Mouse (Mus musculus) embryonic facial prominence, embryonic 11.5 days (tissue): ENCODE data around the gene Gnl3. TPM values are rescaled to one million over a fixed set of nuclear protein-coding genes. Genes with fewer than 3 reads are reported as not detected.

Experiments used
- ATAC-seq: fragments of 200-750 bp; cut with Nextera tagmentation; replicated peaks from 2 replicates; pipeline ENCODE4 v1.8.0; 2017; ENCODE audit warnings: low read depth; ENCODE audit not compliant: insufficient number of reproducible peaks, low FRiP score, low TSS enrichment
- DNase-seq: peaks from one replicate; pipeline ENCODE4 v3.0.0-alpha.2; 2015; ENCODE audit warnings: low spot score
- H3K27ac ChIP-seq: fragments of 300-500 bp; sonication (generic); replicated peaks from 2 replicates; pipeline ENCODE4 v1.5.1; 2014; ENCODE audit warnings: mild to moderate bottlenecking, low read depth, low read length, control low read depth
- H3K27me3 ChIP-seq: fragments of 300-500 bp; sonication (generic); 2 replicates; pipeline ENCODE4 v1.6.1; 2014; ENCODE audit warnings: mild to moderate bottlenecking, low read length, moderate library complexity, mixed read lengths; ENCODE audit not compliant: control insufficient read depth, insufficient read depth
- H3K36me3 ChIP-seq: fragments of 300-500 bp; sonication (generic); replicated peaks from 2 replicates; pipeline ENCODE4 v1.6.1; 2014; ENCODE audit warnings: low read depth, mild to moderate bottlenecking, low read length, moderate library complexity, mixed read lengths; ENCODE audit not compliant: control insufficient read depth, insufficient read depth
- H3K4me1 ChIP-seq: fragments of 300-500 bp; sonication (generic); 2 replicates; pipeline ENCODE4 v1.6.1; 2014; ENCODE audit warnings: low read length, mixed read lengths; ENCODE audit not compliant: control insufficient read depth, insufficient read depth
- H3K4me2 ChIP-seq: fragments of 300-500 bp; sonication (generic); 2 replicates; pipeline ENCODE4 v1.6.1; 2014; ENCODE audit warnings: low read depth, mild to moderate bottlenecking, control low read depth, low read length, moderate library complexity
- H3K4me3 ChIP-seq: fragments of 300-500 bp; sonication (generic); 2 replicates; pipeline ENCODE4 v1.5.1; 2014; ENCODE audit warnings: low read depth, low read length, control low read depth
- H3K9ac ChIP-seq: fragments of 300-500 bp; sonication (generic); replicated peaks from 2 replicates; pipeline ENCODE4 v1.6.1; 2014; ENCODE audit warnings: mild to moderate bottlenecking, control low read depth, low read length
- H3K9me3 ChIP-seq: fragments of 300-500 bp; sonication (generic); replicated peaks from 2 replicates; pipeline ENCODE4 v1.6.1; 2016; ENCODE audit warnings: mild to moderate bottlenecking, low read length, inconsistent platforms, mixed read lengths; ENCODE audit not compliant: control insufficient read depth
- WGBS: fragments of 180-500 bp; shearing (Covaris S2); extraction: QIAGEN DNeasy Blood & Tissue Kit; methylation state at CpG from one replicate; pipeline ENCODE4 v1.1.7; 2014; 5-methylcytosine and 5-hydroxymethylcytosine counted together
- polyA plus RNA-seq: library from polyadenylated mRNA; unstranded; fragments of >200 nt; fragmentation: Nextera tagmentation; extraction: Ambion mirVana; gene quantifications from 2 replicates; pipeline ENCODE4 v1.2.1, GENCODE M21; 2014

Gnl3 gene
- polyA plus RNA-seq, 1 experiment from 2014 or later, result 129 TPM

GRCm38 (mm10) chr14:31016063-31016462 is 2.9 kb downstream of the Gnl3 start:
- H3K4me1 ChIP-seq, result peaks cover 4% of the 10 kb centered on the region
- no peaks in the 10 kb centered on the region for H3K27me3 ChIP-seq
- DNase-seq, result no peak
- no peaks in the 10 kb centered on the region for H3K9me3 ChIP-seq
- H3K27ac ChIP-seq, result no peak overlapping the region
- WGBS, result 82% methylated on average over 1 of the region's 1 CpGs
- H3K4me3 ChIP-seq, result no peak overlapping the region
- no peak overlapping the region for H3K9ac ChIP-seq
- H3K4me2 ChIP-seq, result no peak overlapping the region
- peaks cover 13% of the 10 kb centered on the region for H3K36me3 ChIP-seq
- ATAC-seq, result no peak

GRCm38 (mm10) chr14:31013928-31014327 is 5.0 kb downstream of the Gnl3 start:
- Histone ChIP-seq H3K9ac (no peak overlapping the region), H3K36me3 (peaks cover 14% of the 10 kb centered on the region), H3K4me1 (peaks cover 4% of the 10 kb centered on the region), H3K9me3 (no peaks in the 10 kb centered on the region), H3K27ac (no peak overlapping the region), H3K4me3 (no peak overlapping the region), H3K27me3 (no peaks in the 10 kb centered on the region), H3K4me2 (no peak overlapping the region)
- ATAC-seq (no peak), DNase-seq (no peak)
- WGBS, result 92% methylated on average over 2 of the region's 2 CpGs

GRCm38 (mm10) chr14:31011588-31011987 is 7.4 kb downstream of the Gnl3 start:
- Histone ChIP-seq H3K4me1 (no peaks in the 10 kb centered on the region), H3K9me3 (no peaks in the 10 kb centered on the region), H3K4me3 (no peak overlapping the region), H3K4me2 (no peak overlapping the region), H3K36me3 (peaks cover 14% of the 10 kb centered on the region), H3K9ac (no peak overlapping the region), H3K27ac (no peak overlapping the region), H3K27me3 (no peaks in the 10 kb centered on the region)
- ATAC-seq (no peak), DNase-seq (no peak)
- WGBS, result 87% methylated on average over 3 of the region's 3 CpGs

- H3K4me1 ChIP-seq, result no peaks in the 10 kb centered on the region
- ATAC-seq (no peak), DNase-seq (no peak)
- H3K36me3 ChIP-seq, result 0 out of 2 replicates have a peak, but pooled peaks cover 2% of the 10 kb centered on the region
- no peaks in the 10 kb centered on the region for H3K27me3 ChIP-seq
- 79% methylated on average over 5 of the region's 5 CpGs for WGBS
- H3K27ac ChIP-seq, result no peak overlapping the region
- H3K9me3 ChIP-seq, result no peaks in the 10 kb centered on the region
- no peak overlapping the region for H3K9ac ChIP-seq
- H3K4me3 ChIP-seq, result no peak overlapping the region
- no peak overlapping the region for H3K4me2 ChIP-seq
Measured at GRCm38 (mm10) chr14:31006779-31007178, 12.2 kb downstream of the Gnl3 start.

GRCm38 (mm10) chr14:31004527-31004926 is 14.4 kb downstream of the Gnl3 start:
- no peak for ATAC-seq
- Histone ChIP-seq H3K4me3 (no peak overlapping the region), H3K27ac (no peak overlapping the region), H3K27me3 (no peaks in the 10 kb centered on the region), H3K9ac (no peak overlapping the region), H3K4me2 (no peak overlapping the region), H3K4me1 (no peaks in the 10 kb centered on the region), H3K36me3 (no peaks in the 10 kb centered on the region), H3K9me3 (no peaks in the 10 kb centered on the region)
- no peak for DNase-seq
- 94% methylated on average over 2 of the region's 2 CpGs for WGBS

GRCm38 (mm10) chr14:31001307-31002205 is 17.4 kb downstream of the Gnl3 start, which contains the start of the genes Glt8d1 and Spcs1:
TSS of gene Glt8d1 (plus strand) at chr14:31001400.
TSS of gene Spcs1 (minus strand) at chr14:31001672.
- peak; percentile 89 for ATAC-seq
- peak within 1 kb of the TSS; percentile 93 for H3K9ac ChIP-seq
- H3K9me3 ChIP-seq, result no peaks in the 10 kb centered on the region
- H3K36me3 ChIP-seq, result no peaks in the 10 kb centered on the region
- no peaks in the 10 kb centered on the region for H3K27me3 ChIP-seq
- DNase-seq, result peak; percentile 88
- H3K27ac ChIP-seq, result peak within 1 kb of the TSS; percentile 85
- under 1% methylated on average over 80 of the region's 84 CpGs for WGBS
- H3K4me3 ChIP-seq, result peak within 1 kb of the TSS; percentile 93
- H3K4me1 ChIP-seq, result no peaks in the 10 kb centered on the region
- H3K4me2 ChIP-seq, result peak within 1 kb of the TSS; percentile 78

- ATAC-seq (no peak), DNase-seq (no peak)
- Histone ChIP-seq H3K4me2 (peak overlapping the region; percentile 78), H3K4me1 (no peaks in the 10 kb centered on the region), H3K9me3 (no peaks in the 10 kb centered on the region), H3K27ac (0 out of 2 replicates have a peak overlapping the region, but pooled peaks have one; percentile 85), H3K4me3 (peak overlapping the region; percentile 93), H3K27me3 (no peaks in the 10 kb centered on the region), H3K9ac (peak overlapping the region; percentile 93), H3K36me3 (no peaks in the 10 kb centered on the region)
- WGBS, result under 1% methylated on average over 21 of the region's 21 CpGs
Measured at GRCm38 (mm10) chr14:31000816-31001306, 18.1 kb downstream of the Gnl3 start.

GRCm38 (mm10) chr14:31000356-31000755 is 18.6 kb downstream of the Gnl3 start:
- no peak for ATAC-seq
- Histone ChIP-seq H3K9me3 (no peaks in the 10 kb centered on the region), H3K9ac (peak overlapping the region; percentile 93), H3K4me1 (no peaks in the 10 kb centered on the region), H3K27ac (no peak overlapping the region), H3K4me2 (peak overlapping the region; percentile 78), H3K4me3 (peak overlapping the region; percentile 93), H3K27me3 (no peaks in the 10 kb centered on the region), H3K36me3 (no peaks in the 10 kb centered on the region)
- WGBS, result 62% methylated on average over 10 of the region's 10 CpGs
- no peak for DNase-seq
